Mouse (Mus musculus): ENCODE measurements around the gene Prkrip1.
"Not testable (repeated sequence)": the region's sequence is repeated elsewhere in the genome, so short reads cannot be mapped to it uniquely, and the experiment has no call there.

The Prkrip1 gene

DNA sequence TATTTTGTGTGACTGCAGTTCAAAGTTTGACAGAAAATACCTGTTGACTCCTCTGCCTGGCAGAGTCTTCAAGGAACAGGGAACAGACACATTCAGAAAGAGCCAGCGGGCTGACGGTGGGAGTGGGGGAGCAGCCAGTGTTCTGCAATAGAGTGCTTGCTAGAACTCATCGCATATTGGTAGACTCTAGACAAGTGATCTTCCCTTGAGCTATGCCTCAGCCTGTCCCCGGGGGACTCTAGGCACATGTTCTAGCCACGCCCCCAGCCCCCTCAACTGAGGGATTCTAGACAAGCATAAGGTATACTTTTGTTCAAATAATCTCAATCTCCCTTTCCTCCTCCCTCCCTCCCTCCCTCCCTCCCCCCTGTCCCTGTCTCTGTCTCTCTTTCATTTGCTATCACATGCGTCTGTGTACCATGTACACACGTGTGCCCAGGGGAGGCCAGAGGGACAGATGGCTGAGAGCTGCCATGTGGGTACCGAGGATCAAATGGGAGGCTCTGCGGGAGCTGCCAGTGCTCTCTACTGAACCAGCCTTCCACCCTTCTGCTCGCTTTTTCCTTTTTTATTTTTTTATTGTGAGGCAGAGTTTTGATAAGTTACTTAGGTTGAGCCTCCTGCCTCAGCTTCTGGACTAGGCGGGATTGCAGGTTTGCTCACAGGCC, 34.8 kb downstream of the Prkrip1 start:
- no peak for DNase-seq (ENCODE audit: low spot score in 2 of 2)

DNA sequence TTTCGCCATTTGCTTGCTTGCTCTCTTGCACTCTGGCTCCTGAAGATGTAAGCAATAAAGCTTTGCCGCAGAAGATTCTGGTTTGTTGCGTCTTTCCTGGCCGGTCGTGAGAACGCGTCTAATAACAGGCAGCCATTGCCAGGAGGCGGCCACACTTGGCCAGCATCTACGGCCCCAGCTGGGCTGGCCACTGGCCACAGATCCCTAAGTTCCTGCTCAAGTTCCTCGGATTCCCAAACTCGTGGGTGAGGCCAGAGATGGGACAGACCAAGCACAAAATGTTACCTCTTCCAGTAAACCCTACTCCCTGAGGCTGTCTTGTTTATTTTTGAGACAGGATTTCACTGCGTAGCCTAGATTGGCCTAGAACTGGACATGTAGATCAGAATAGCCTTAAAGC, 38.7 kb downstream of the Prkrip1 start:
- DNase-seq (ENCODE audit: low spot score in 2 of 2) = not testable (repeated sequence)

DNA sequence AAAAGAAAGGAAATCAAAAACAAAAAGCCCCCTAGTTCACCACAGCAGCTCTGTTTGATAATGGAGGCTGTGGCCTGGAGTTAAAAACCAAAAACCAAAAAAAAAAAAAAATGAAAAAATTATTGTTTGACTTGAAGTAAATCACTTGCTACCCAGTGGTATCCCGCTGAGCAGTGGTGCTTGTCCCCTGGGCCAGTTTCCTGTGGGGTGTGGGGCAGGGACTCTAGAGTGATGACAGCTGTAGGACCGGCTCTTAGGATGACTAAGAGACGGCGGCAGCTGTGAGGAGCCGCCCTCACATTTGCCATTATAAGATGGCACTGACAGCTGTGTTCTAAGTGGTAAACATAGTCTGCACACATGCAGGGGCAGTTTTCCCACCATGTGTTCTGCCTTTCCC, 43.4 kb downstream of the Prkrip1 start:
- DNase-seq (ENCODE audit: low spot score in 2 of 2) = no peak

DNA sequence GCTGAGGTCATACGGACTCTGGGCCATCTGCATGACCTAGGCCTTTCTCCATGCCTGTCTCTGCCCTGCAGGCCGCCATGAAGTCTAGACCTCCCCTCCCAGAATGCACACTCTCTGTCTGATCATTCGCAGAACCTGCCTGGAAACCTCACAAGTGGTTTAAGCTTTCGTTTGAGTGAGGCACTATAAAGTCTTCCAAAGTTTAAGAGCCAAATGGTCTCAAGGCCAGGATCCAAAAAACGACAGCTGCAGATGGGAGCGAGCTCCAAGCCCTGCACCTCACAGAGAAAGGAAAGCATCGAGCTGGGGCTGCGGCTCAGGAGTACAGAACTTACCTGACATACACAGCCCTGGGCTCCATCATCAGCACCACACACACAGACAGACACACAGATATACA, 46.4 kb downstream of the Prkrip1 start:
- no peak for DNase-seq (ENCODE audit: low spot score in 2 of 2)

DNA sequence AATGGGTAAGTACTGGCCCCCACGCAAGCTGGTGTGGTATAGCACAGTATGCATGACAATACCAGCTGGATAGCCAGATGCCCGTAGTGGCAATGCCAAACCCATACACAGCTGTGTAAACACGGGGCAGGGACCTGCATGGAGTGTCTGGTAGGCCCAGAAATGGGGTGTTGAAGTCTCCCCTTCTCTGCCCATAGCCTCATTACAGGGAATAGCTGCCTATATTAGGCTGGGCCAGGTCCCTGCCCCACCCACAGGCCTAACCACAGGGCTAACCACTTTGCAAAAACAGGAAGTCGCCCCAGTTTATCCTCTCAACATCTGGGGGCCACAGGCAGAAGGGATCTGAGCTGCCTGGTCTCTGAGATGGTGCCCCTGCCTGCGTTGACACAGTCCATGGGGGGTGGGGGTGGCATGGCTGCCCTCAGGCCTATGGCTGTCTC, 49.6 kb downstream of the Prkrip1 start:
- not testable (repeated sequence) for DNase-seq (ENCODE audit: low spot score in 2 of 2)

DNA sequence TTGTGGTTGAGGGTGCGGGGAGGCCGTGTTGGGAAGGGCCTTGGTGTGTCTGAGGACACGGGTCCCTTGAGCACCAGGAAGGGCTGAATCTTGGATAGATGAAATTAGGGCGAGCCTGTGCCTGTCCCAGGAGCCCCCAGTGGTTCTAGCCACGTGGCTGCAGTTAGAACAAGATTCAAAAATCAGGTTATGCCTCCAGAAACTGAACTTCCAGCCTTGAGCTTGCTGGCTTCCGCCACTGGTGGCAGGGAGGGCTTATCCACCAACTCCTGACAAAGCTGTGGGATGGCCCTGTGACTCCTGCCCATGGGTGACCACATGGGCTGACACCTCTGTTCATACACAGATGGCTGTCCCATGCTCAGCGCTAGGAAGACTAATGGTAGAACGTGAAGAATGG, 51.1 kb downstream of the Prkrip1 start:
- no peak for DNase-seq (ENCODE audit: low spot score in 2 of 2)

DNA sequence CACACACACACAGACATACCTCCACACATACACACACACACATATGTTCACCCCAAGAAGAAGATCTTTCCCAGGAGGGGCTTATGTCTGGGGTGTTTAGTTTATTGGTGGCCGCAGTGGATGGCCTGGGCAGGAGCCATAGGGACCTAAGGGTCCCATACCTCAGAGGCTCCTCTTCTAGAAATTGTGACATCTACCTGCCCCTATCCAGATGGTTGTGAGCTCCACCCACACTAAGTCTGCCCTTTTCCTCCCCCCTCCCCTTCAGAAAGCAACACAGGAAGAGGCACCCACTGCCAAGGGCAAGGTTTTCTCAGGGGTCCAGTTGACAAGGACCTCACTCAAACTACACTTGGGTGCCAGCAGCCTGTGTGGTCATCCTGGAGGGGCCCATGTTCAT, 51.8 kb downstream of the Prkrip1 start:
- DNase-seq (ENCODE audit: low spot score in 2 of 2) = no peak

DNA sequence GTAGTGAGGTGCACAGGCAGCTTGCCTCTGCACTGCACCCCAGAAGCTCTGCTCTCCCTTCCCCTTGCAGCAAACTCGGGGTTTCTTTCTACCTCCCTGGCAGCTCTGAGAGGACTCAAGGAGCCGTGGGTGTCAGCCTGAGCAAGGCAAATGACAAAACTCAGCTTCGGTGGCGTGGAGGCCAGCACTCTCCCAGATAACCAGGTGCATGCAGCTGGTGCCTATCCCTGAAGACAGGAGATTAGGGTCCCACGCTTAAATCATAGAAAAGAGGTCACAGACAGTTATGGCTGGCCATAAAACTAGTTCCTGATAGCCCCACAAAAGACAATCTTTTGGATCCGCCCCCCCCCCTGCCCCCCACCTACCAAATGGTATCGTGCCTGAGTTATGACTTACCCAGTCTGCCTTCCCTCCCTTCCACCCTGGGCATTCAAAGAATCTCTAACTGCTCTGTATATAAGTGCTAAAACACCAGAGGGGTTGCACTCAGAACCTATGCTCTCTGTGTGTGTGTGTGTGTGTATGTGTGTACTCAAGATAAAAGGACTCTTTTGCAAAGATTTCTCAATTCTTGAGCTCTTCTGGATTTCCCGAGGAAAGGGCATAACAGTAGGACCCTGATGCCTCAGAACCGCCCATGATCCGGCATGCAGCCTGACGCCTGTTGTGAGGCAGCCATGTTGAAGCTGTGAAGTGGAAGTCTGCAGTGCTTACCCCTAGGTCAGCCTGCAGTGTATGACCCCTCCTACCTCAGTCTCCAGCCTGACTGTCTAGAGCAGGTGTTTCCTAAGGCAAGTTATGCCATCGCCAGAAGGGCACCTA, 53.9 kb downstream of the Prkrip1 start:
- DNase-seq (ENCODE audit: low spot score in 2 of 2) = no peak

DNA sequence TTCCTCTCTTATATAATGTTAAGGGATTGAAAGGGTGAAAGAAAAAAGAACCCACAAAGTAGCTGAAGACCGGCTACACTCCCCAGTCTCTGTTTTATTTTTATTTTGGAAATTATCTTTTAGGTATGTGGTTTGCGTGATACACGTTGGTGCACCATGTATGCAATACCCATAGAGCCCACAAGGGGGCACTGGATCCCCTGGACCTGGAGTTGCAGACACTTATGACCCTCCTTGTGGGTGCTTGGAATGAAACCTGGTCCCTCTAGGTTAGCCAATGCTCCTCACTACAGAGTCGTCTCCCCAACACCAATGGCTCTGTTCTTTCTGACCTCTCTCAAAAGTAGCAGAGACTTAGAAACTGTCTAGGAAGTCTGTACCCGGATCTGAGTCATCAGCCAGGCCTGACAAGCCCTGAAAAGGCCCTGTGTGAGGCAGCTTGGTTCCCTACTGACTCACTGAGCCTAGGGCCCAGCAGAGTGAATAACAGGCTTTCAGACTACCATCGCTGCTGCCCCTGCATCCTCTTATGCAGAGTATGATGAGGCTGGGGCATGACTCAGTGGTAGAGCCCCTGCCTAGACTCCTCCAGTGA, 55.5 kb downstream of the Prkrip1 start:
- no peak for DNase-seq (ENCODE audit: low spot score in 2 of 2)

DNA sequence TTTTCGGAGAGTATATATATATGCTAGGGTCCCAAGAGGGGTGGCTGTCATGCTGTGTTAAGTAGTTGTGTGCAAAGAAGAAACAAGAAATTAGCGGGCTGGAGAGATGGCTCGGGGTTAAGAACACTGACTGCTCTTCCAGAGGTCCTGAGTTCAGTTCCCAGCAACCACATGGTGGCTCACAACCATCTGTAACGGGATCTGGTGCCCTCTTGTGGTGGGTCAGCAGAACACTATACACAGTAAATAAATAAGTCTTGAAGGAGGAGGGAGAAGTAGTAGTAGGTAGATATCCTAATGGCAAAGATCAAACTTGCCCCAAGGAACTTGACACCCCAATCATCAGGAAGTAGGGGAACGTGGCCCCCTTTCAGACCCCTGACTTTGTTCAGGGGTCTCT, 56.0 kb downstream of the Prkrip1 start:
- no peak for DNase-seq (ENCODE audit: low spot score in 2 of 2)

DNA sequence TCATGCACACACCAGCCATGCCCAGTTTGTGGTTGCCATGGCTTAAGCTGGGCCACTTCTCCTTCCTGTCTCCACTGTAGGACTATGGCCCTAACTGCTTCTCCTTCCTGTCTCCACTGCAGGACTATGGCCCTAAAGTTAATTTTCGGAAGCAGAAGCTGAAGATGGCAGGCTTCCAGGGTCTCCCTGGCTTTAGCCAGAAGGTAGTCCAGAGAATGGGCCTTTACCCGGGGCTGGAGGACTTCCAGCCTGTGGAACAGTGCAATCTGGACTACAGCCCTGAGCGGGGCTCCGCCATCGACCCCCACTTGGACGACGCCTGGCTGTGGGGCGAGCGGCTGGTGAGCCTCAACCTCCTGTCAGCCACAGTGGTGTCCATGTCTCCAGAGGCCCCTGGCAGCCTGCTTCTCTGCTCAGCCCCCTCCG, 58.7 kb downstream of the Prkrip1 start:
- no peak for DNase-seq (ENCODE audit: low spot score in 2 of 2)

DNA sequence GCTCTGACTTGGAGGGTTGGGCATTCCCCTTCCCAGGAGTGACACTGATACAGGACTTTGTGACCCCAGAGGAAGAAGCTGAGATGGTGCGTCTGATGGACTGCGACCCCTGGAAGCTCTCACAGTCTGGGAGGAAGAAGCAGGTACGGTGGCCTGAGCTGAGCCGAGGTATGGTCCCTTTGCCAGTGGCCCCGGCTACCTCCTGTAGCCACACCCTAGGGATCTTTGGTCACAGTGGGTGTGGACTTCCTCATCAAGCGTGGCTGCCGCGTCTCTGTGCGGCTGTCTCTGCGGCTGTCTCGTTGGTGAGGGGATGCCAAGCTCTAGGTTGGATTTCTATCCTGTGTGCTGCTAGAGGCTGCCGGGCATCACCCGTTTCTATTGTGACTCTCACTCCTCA, 59.4 kb downstream of the Prkrip1 start:
- no peak for DNase-seq (ENCODE audit: low spot score in 2 of 2)

DNA sequence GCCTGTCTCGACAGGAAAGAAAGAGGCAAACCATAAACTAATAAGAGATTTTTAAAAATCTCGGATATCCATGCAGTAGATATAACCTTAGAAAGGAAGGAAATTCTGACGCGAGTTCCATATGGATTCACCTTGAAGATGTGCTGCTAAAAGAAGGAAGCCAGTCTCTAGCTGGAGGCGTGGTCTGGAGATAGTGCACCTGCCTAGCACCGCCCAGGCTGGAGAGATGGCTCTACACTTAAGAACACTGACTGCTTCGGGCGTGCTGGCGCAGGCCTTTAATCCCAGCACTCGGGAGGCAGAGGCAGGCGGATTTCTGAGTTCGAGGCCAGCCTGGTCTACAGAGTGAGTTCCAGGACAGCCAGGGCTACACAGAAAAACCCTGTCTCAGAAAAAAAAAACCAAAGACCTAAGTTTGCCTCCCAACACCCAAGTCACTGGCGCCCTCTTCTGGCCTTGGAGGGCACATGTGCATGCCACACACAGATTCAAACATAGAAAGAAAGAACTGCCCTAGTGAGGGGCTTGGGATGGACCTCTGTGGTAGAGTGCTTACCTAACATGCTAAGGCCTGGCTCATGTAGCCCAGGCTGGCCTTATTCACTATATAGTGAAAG, 61.0 kb downstream of the Prkrip1 start:
- DNase-seq (ENCODE audit: low spot score in 2 of 2) = no peak

DNA sequence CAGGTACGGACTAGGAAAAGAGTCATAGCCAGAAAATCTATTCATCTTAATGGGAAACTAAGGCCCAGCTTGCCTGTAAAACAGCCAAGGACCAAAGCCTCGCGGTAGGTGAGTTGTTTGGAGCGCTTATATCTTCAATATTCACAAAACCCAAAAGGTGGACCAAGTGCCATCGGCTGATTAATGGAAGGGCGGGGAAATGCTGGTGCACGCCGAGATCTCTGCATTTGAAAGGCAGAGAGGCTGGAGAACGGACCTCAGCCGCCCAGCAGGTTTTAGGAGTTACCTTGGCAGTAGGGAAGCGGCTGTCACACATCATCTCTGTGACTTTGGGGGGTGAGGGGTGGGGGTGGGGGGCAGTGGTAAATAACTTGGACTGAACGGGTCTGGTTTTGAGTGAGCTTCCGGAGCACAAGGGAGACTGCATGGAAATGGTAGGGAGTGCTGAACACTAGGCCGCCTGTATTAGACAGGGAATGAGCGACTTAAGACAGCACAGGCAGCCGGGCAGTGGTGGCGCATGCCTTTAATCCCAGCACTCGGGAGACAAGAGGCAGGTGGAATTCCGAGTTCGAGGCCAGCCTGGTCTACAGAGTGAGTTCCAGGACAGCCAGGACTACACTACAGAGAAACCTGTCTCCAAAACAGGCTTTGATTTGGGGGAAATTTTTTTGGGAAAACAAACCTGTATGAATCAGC, 62.3 kb downstream of the Prkrip1 start:
- no peak for DNase-seq (ENCODE audit: low spot score in 2 of 2)

DNA sequence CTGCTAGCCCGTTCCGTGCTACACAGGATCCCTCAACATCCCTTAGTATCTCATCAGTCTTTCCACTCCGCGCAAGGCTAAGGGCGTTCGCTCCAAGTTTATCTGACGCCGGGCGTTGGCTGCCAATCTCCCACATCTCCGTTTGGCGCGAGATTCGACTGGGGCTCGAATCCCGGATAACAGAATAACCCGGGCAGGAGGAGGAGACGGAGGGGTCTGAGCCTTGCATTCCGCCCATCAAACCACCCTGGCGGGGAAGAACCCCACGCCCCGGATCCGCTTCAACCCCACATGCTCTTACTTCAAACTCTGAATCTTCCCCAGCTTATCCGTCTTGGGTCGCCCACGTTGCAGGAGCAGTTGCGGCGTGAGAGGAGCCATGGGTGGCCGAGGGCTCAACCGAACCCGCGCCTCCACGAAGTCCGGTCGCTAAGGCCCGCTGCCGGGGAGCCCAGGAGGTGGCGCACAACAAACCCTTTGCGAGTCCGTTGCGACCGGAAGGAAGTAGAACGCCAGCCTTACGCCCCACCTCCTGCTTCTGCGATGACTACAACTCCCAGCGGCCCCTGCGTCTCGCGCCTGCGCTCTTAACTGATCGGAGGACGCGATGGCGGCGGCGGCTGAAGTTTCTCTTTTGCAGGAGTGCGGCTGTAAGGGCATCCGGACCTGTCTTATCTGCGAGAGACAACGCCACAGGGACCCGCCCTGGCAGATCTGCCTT, 63.0 kb downstream of the Prkrip1 start, which contains the start of the genes Lrwd1 and Alkbh4:
Gene Lrwd1, minus strand, starts transcription at position 504 of the 721 bp plus-strand sequence.
Gene Alkbh4, plus strand, starts transcription at position 576 of the 721 bp plus-strand sequence.
- peak; percentile 94 to 97 for DNase-seq (ENCODE audit: low spot score in 2 of 2)
